Mouse (Mus musculus): ENCODE results near the gene D230025D16Rik. TPM values are rescaled to one million over a fixed set of nuclear protein-coding genes. Genes with fewer than 3 reads are reported as not detected.
A peak's percentile ranks its signal among the peaks of the same experiment; 100 is the strongest.

Gene D230025D16Rik
- polyA plus RNA-seq, 1 experiment from 2014 or later, result 29.1 TPM

DNA sequence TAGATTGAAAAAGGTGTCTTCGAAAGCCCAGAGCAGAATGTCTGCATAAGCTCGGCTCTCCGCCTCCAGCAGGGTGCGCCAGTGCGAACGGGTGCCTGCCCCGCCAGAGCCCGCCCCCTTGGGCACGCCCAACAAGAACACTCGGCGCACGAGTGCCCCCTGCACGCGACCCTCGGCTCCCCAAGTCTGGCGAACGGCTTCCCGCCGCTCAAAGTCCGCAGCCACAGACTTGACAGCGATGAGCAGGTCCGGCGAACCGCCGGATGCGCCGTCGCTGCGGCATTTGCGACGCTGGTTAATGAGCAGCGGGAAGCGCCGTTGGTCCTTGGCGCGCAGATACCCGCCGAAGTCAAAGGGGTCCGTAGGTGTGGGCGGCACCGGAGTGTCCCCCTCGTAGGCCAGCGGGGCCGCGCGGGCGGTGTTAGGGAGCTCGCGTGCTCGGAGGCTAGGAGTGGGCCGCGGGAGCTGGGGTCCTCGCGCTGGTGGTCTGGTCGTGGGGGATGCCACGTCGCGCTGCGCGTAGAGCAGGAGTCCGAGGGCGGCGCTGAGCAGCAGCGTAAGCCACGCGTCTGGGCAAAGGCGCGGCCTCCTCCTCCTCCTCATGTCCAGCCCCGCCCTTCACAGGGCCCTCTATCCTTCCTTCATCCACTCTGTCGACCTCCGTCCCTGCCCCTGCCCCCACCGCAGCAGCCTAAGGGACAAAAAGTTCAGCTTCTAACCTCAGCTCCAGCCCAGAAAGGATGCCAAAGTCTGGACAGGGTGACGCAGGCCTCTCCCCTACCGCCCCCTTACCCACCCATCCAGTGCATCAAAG is 29.4 kb downstream of the D230025D16Rik start:
- peak overlapping the region; percentile 92 for H3K27ac ChIP-seq (ENCODE audit: low read length)
- no peaks in the 10 kb centered on the region for H3K9me3 ChIP-seq (replicated peaks; ENCODE audit: control insufficient read depth, low read length)
- H3K9ac ChIP-seq (ENCODE audit: low read length), result peak overlapping the region; percentile 82
- peaks cover 7% of the 10 kb centered on the region for H3K27me3 ChIP-seq (ENCODE audit: control insufficient read depth, insufficient read depth, low read length)
- peak overlapping the region; percentile 72 for H3K4me3 ChIP-seq (replicated peaks; ENCODE audit: low read length)
- peaks cover 24% of the 10 kb centered on the region for H3K4me1 ChIP-seq (ENCODE audit: control insufficient read depth, insufficient read depth, low read length)
- H3K4me2 ChIP-seq (ENCODE audit: low read depth, low read length), result peak overlapping the region; percentile 98
- ATAC-seq (ENCODE audit: insufficient read depth, low FRiP score), result peak; percentile 87
- under 1% methylated on average over 73 of the region's 74 CpGs for WGBS
- peaks cover 12% of the 10 kb centered on the region; the same call in 1 of the 2 replicates for H3K36me3 ChIP-seq (ENCODE audit: control insufficient read depth, insufficient read depth, low read length)

DNA sequence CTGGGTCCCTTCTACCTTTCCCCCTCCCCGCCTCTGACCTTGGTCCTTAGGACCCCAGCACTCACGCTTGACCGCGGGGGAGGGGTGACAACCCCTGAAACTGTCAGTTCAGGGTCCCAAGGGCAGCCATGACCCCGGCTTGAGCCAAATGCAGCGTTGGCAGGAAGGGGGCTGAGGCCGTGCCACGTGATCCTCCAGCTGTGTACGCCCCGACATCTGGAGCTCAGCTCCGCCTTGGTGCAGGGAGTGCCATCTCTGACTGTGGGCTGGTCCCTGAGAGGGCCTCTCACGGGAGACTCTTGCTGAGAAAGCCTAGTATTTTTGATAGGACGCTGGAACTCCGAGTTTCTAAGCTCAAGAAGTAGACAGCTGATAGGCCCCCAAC is 30.0 kb downstream of the D230025D16Rik start, which contains the start of gene B3gnt9:
TSS of gene B3gnt9 (minus strand) at position 188 of the 385 bp plus-strand sequence.
- WGBS, result 2% methylated on average over 14 of the region's 14 CpGs

DNA sequence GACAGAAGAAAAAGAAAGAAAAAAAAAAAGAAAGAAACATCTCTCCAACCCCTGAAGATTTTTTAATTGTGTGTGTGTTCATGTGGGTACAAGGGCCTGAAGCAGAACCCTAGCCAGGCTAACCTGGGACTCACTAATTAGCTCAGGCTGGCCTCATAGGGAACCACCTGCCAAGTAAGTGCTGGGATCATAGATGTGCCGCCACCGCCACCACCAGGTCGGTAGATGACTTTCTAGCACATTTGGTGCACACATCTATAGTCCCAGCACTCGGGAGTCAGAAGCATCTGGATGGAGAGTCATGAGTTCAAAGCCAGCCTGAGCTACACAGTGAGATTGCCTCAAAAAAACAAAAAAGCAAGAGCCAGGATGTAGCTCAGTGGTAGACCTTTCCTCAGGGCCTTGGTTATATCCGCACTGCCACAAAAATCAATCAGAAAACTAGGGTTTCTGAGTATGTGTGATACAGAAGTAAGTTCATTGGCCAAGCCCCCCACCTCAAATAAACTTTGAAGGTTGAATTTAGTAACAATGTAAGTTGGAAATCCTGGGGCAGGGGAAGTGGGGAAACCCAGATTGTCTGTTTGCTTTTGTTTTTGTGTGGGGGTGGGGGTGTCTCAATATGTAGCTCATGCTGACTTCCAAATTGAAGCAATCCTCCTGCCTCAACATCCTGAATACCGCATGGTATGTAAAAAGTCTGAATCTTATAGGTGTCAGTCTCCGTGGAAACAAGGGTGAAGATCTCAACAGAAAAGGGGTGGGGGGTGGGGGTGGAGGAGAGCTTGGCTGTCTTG is 32.6 kb downstream of the D230025D16Rik start:
- Histone ChIP-seq H3K27me3 (ENCODE audit: control insufficient read depth, insufficient read depth, low read length) (peaks cover 10% of the 10 kb centered on the region), H3K4me3 (replicated peaks; ENCODE audit: low read length) (no peak overlapping the region)

More for the DNA sequence above, 30.0 kb downstream of the D230025D16Rik start, which contains the start of gene B3gnt9:
- H3K27ac ChIP-seq (ENCODE audit: low read length), result peak within 1 kb of the TSS; percentile 92
- ATAC-seq (ENCODE audit: insufficient read depth, low FRiP score), result peak; percentile 75
- H3K27me3 ChIP-seq (ENCODE audit: control insufficient read depth, insufficient read depth, low read length), result peaks cover 10% of the 10 kb centered on the region
- H3K4me3 ChIP-seq (replicated peaks; ENCODE audit: low read length), result peak within 1 kb of the TSS; percentile 72
- peaks cover 30% of the 10 kb centered on the region for H3K4me1 ChIP-seq (ENCODE audit: control insufficient read depth, insufficient read depth, low read length)
- H3K4me2 ChIP-seq (ENCODE audit: low read depth, low read length), result peak within 1 kb of the TSS; percentile 98
- peaks cover 6% of the 10 kb centered on the region; the same call in 1 of the 2 replicates for H3K36me3 ChIP-seq (ENCODE audit: control insufficient read depth, insufficient read depth, low read length)
- H3K9me3 ChIP-seq (replicated peaks; ENCODE audit: control insufficient read depth, low read length), result no peaks in the 10 kb centered on the region
- H3K9ac ChIP-seq (ENCODE audit: low read length), result peak within 1 kb of the TSS; percentile 82

DNA sequence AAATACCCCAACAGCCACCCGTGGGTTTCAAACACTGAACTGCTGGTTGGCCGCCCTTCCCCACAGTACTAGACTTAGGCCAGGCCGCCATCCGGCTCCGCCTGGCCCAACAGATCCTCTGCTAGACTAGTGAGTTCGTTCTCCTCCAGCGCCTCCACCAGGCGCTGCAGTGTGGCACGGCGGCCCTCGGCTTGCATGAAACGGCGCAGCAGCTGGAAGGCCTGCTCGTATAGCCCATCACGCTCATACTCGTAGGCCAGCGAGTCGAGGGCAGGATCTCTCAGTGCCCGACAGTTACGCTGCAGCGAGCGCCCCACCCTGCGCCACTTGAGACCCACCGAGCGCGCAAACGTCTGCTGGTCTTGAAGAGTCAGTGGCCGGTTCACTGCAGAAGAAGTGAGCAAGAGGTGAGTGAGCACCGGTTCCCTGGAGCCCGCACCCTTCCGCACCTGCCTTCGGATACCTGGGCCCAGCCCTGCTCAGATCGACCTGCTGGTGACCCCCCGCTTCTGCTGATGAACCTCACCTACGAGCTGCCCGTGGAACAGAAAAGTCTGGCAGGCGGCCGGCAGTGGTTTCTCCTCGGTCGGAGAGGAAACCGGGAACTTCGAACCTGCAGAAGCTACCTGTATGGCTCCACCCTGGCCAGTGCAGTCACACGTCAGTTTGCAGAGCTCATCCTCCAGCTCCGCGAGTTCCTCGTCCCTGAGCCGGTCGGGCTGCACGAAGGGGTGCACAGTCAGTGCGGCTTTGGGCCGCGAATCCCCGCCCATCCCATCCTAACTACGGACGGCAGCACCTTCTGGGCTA is 34.2 kb downstream of the D230025D16Rik start:
- ATAC-seq (ENCODE audit: insufficient read depth, low FRiP score), result peak; percentile 12; the same call in 1 of the 2 replicates

More for the DNA sequence above, 32.6 kb downstream of the D230025D16Rik start:
- Histone ChIP-seq H3K9me3 (replicated peaks; ENCODE audit: control insufficient read depth, low read length) (no peaks in the 10 kb centered on the region), H3K36me3 (ENCODE audit: control insufficient read depth, insufficient read depth, low read length) (no peaks in the 10 kb centered on the region), H3K9ac (ENCODE audit: low read length) (no peak overlapping the region), H3K27ac (ENCODE audit: low read length) (no peak overlapping the region), H3K4me2 (ENCODE audit: low read depth, low read length) (no peak overlapping the region), H3K4me1 (ENCODE audit: control insufficient read depth, insufficient read depth, low read length) (peaks cover 32% of the 10 kb centered on the region)
- WGBS, result 76% methylated on average over 7 of the region's 7 CpGs
- ATAC-seq (ENCODE audit: insufficient read depth, low FRiP score), result no peak

DNA sequence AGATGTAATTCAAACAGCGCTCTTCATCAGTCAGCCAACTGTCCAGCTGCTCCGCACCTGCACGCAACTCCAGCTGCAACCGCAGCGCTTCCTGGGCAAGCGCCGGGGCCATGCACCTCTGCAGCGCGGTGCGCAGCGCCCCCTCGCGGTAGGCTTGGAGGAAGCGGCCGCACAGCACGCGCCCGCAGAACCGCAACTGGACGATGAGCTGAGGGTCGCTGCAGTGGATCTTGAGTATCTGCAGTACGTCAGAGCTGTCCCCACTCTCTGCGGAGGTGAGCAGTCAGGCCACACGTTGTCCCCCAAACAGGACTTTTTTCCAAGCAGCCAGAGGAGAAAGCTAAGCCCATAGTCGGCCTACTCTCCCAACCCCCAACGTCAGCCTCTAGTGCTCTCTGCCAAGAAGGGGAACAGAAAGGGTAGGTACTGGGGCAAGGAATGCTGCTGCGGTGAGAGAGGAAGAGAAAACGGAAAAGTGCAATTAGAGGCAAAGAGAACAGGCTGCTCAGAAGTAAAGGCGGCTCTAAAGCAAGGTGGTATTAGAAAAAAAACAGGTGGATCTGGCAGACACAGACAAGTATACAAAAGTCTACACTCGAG is 34.9 kb downstream of the D230025D16Rik start:
- peak overlapping the region; percentile 58 for H3K9ac ChIP-seq (ENCODE audit: low read length)
- 5% methylated on average over 30 of the region's 30 CpGs for WGBS
- peaks cover 10% of the 10 kb centered on the region for H3K27me3 ChIP-seq (ENCODE audit: control insufficient read depth, insufficient read depth, low read length)

More for the DNA sequence above, 34.2 kb downstream of the D230025D16Rik start:
- 8% methylated on average over 55 of the region's 55 CpGs for WGBS
- H3K27ac ChIP-seq (ENCODE audit: low read length), result no peak overlapping the region
- peak overlapping the region; percentile 77 for H3K4me2 ChIP-seq (ENCODE audit: low read depth, low read length)
- H3K9ac ChIP-seq (ENCODE audit: low read length), result peak overlapping the region; percentile 58
- no peaks in the 10 kb centered on the region for H3K36me3 ChIP-seq (ENCODE audit: control insufficient read depth, insufficient read depth, low read length)
- peaks cover 10% of the 10 kb centered on the region for H3K27me3 ChIP-seq (ENCODE audit: control insufficient read depth, insufficient read depth, low read length)
- H3K4me1 ChIP-seq (ENCODE audit: control insufficient read depth, insufficient read depth, low read length), result peaks cover 24% of the 10 kb centered on the region
- H3K4me3 ChIP-seq (replicated peaks; ENCODE audit: low read length), result peak overlapping the region; percentile 43
- no peaks in the 10 kb centered on the region for H3K9me3 ChIP-seq (replicated peaks; ENCODE audit: control insufficient read depth, low read length)

DNA sequence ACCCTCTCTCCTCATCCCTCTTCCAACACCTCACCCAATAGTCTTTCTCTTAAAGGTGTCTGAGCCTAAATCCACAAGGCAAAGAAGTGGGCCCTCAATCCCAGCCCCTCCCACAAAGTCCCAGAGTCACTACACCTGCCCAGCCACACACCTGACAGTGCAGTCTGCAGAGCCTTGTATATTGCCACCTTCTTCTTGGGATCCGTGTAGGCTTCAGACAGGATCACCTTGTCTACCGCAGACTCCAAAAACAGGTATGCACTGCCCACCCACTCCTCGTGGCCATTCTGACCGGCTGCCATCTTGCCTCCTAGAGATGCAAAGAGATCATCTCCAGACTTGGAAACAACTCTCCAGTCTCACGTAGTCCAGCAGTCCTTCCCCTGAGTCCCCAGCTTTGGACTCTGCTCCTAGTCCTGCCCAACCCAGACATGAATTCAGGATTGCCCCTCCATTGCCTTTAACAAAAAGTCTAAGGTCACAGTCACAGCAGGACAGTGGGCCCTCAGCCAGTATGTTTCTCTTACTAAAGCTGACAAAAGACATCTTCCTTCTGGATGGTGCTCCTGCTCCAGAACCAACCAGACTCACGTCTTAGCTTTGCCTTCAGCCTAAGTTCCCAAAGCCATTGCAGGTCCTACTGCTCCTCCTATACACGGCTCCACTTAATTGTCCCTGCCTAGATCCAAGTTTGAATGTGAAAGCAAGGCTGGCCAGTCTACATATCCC is 35.6 kb downstream of the D230025D16Rik start:
- H3K9me3 ChIP-seq (replicated peaks; ENCODE audit: control insufficient read depth, low read length), result no peaks in the 10 kb centered on the region
- no peak overlapping the region for H3K27ac ChIP-seq (ENCODE audit: low read length)
- no peak for ATAC-seq (ENCODE audit: insufficient read depth, low FRiP score)
- no peaks in the 10 kb centered on the region for H3K36me3 ChIP-seq (ENCODE audit: control insufficient read depth, insufficient read depth, low read length)
- H3K27me3 ChIP-seq (ENCODE audit: control insufficient read depth, insufficient read depth, low read length), result peaks cover 10% of the 10 kb centered on the region
- H3K4me3 ChIP-seq (replicated peaks; ENCODE audit: low read length), result no peak overlapping the region
- WGBS, result 73% methylated on average over 7 of the region's 7 CpGs
- H3K4me1 ChIP-seq (ENCODE audit: control insufficient read depth, insufficient read depth, low read length), result peaks cover 22% of the 10 kb centered on the region
- no peak overlapping the region for H3K4me2 ChIP-seq (ENCODE audit: low read depth, low read length)
- no peak overlapping the region for H3K9ac ChIP-seq (ENCODE audit: low read length)

More for the DNA sequence above, 34.9 kb downstream of the D230025D16Rik start:
- Histone ChIP-seq H3K4me3 (replicated peaks; ENCODE audit: low read length) (peak overlapping the region; percentile 43), H3K27ac (ENCODE audit: low read length) (no peak overlapping the region), H3K4me2 (ENCODE audit: low read depth, low read length) (peak overlapping the region; percentile 77), H3K4me1 (ENCODE audit: control insufficient read depth, insufficient read depth, low read length) (peaks cover 20% of the 10 kb centered on the region), H3K9me3 (replicated peaks; ENCODE audit: control insufficient read depth, low read length) (no peaks in the 10 kb centered on the region), H3K36me3 (ENCODE audit: control insufficient read depth, insufficient read depth, low read length) (no peaks in the 10 kb centered on the region)
- ATAC-seq (ENCODE audit: insufficient read depth, low FRiP score), result peak; percentile 37; the same call in 1 of the 2 replicates

DNA sequence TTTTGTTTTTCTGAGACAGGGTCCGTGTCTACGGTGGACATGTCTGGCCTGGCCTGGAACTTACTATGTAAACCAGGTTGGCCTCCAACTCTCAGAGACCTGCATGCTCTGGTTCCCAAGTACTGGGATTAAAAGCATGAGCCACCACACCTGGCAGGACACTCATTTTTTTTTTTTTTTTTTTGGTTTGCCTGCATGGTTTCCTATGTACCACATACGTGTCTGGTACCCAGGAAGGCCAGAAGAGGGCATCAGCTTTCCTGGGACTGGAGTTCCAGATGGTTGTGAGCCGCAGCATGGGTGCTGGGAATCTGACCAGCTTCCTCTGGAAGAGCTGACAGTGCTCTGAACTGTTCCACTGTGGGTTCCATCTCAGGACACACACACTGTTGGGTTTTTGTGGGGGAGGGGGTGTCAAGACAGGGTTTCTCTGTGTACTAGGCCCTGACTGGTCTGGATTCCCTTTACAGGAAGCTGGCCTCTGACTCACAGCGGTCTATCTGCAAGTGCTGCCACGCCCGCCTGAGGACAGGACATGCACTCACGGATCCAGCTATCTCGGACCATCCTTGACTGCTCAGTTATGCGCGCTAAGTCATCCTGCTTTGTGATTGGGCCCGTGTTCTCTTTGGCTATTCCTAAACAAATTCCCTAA is 36.5 kb downstream of the D230025D16Rik start:
- H3K4me3 ChIP-seq (replicated peaks; ENCODE audit: low read length), result no peak overlapping the region
- H3K4me1 ChIP-seq (ENCODE audit: control insufficient read depth, insufficient read depth, low read length), result peaks cover 22% of the 10 kb centered on the region
- peaks cover 14% of the 10 kb centered on the region for H3K27me3 ChIP-seq (ENCODE audit: control insufficient read depth, insufficient read depth, low read length)
- H3K4me2 ChIP-seq (ENCODE audit: low read depth, low read length), result no peak overlapping the region
- H3K9ac ChIP-seq (ENCODE audit: low read length), result no peak overlapping the region
- no peaks in the 10 kb centered on the region for H3K9me3 ChIP-seq (replicated peaks; ENCODE audit: control insufficient read depth, low read length)
- WGBS, result 84% methylated on average over 12 of the region's 12 CpGs
- no peak overlapping the region for H3K27ac ChIP-seq (ENCODE audit: low read length)
- no peaks in the 10 kb centered on the region for H3K36me3 ChIP-seq (ENCODE audit: control insufficient read depth, insufficient read depth, low read length)
- no peak for ATAC-seq (ENCODE audit: insufficient read depth, low FRiP score)
